Mouse (Mus musculus): ENCODE results near the gene Cfc1.
A peak's percentile ranks its signal among the peaks of the same experiment; 100 is the strongest.
"Not testable (repeated sequence)": the region's sequence is repeated elsewhere in the genome, so short reads cannot be mapped to it uniquely, and the experiment has no call there.

Cfc1 gene

DNA sequence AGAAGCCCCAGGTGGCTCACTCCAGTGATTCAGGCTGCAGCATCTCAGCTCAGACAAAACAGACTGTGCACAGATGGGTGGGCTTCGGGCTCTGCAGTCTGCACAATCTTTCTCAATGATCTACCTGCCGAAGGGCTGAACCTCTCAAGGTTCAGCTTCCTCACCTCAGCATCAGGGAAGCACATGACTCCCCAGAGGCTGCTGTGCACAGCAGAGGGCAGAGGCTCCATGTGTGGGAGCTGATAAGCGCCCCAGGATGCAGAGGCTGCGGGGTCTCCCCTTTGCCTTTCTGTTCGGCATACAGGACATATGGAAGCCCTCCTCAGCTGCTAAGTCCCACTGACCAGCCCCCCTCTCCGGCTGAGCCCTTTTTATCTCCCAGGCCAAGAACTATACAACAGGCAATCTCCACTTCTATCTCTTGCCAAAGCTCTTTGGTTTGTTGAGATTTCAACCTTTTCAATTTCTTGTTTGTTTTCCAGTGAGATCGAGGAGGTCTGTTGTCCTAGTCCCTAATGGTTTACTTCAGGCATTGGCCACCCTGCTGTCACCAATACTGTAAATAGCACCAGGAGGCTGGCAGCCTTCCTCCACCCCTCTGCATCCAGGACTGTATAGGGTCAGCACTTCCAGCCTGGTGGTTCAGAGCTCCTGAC lies at the start of gene Cfc1:
Gene Cfc1 (plus strand): TSS at position 606 of the 656 bp plus-strand sequence.
- not testable (repeated sequence) for DNase-seq (ENCODE audit: low spot score in 2 of 2)

DNA sequence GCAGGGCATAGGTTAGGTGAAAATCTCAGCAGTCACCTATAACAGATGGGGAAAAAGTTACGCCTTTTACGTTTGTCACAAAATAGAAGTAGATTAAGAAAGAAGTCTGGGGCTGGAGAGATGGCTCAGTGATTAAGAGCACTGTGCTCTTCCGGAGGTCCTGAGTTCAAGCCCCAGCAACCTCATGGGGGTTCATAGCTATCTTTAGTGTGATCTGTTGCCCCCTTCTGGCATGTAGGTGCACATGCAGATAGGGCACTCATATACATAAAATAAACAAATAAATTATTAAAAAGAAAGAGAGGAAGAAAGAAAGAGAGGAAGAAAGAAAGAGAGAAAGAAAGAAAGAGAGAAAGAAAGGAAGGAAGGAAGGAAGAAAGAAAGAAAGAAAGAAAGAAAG lies 48.1 kb upstream of the Cfc1 start:
- DNase-seq (ENCODE audit: low spot score in 2 of 2): no peak

DNA sequence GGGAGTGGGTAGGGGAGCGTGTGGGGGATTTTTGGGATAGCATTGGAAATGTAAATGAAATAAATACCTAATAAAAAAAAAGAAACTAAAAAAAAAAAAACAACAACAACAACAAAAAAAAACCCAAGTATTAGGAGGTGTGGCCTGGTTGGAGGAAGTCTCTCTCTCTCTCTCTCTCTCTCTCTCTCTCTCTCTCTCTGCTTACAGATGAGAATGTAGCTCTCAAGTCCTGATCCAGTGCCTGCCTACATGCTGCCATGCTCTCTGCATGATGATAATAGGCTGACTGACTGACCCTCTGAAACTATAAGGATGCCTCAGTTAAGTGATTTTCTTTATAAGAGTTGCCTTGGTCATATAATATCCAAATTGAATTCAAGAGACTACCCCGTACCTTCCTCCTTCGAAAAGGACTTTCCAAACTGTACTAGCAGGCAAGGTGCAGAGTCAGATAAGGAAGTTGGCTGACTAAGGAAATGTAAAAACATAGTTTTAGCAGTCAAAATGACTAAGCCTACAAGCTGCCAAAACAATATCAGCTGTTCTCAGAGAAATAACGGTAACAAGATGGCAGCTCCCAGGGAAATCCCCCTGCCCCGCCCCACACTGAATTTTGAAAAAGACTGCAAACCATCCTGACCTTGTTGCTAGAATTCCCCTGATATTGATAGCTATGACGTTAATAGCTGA lies 45.5 kb upstream of the Cfc1 start:
- DNase-seq (ENCODE audit: low spot score in 2 of 2): no peak

DNA sequence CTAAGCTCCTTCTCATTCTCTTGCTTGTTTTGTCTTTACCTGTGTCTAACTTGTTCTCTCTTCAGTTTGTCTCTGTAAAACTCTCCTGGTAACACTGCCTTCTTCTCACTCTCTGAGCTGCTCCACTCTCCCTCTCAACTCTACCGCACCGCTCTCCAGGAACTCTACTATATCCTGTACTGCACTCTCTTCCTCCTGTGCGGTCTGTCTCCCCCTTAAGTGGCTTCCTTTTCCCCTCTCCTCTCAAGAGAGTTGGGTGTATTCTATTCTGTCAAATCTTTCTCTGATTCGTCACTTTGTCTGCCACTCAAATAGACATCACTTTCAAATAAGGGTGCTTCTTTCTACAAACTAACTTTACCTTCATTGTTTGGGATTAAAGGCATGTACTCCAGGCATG lies 44.0 kb upstream of the Cfc1 start:
- no peak for DNase-seq (ENCODE audit: low spot score in 2 of 2)

DNA sequence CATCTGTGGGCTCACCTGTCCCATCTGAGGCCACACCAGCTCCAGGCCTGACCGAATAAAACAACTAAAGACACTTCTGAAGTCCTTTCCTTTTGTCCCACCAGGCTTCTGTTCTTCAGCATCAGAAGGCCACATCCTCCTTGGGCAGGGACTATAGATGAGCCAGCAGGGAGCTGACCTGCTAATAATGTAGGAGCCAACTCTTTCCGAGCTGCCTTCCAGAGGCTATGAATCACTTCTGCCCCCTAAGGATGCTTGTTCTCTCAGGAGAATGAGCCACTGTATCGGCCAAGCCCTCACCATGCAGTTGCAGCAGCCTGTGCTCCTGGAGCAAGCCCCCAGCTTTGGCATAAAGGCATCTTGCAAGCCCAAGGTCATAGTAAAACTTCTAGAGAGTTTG lies 32.5 kb upstream of the Cfc1 start:
- no peak for DNase-seq (ENCODE audit: low spot score in 2 of 2)

DNA sequence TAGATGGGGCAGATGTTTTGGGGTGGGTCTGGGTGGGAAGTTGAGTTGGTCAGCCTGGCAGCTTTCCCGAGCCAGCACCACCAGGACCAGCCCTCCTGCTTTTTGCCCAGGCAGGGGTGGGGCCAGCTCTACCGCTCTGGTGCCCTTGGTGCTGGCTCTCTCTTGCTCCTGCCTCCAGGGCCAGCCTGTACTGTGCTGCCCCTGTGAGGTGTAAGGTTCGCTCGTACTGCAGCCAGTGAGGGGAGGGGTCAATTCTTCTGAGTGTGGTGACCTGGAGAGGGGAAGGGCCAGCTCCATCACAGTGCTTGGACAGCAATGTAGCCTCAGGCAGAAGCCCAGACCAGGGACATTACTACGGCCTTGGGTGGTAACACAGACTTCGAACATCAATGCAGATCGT lies 30.1 kb upstream of the Cfc1 start:
- DNase-seq (ENCODE audit: low spot score in 2 of 2): no peak

DNA sequence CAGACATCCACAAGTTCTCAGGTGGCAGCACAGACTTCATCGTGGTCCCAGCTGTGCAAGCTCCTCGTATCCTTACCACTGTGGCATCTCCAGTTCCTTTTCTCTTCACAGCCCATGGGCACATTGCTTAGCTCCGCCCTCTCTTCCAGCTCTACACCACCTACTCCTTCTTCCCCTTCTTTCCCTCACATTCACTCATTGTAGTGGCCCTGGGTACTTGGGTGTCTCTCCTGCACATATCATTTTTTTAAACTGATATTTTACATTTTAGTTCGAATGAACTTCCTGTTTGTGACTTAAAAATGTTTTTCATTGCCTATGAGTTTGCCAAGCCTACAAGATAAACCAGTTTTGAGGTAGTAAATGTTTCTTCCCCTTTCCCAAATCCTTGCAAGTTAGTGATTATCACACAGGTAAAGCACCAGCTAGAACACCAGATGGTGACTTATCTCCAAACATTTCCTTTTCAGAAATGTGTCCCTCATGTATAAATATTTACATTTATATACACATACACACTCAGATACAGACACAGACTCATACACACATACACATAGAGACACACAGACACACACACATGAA lies 29.4 kb upstream of the Cfc1 start:
- DNase-seq (ENCODE audit: low spot score in 2 of 2): no peak

DNA sequence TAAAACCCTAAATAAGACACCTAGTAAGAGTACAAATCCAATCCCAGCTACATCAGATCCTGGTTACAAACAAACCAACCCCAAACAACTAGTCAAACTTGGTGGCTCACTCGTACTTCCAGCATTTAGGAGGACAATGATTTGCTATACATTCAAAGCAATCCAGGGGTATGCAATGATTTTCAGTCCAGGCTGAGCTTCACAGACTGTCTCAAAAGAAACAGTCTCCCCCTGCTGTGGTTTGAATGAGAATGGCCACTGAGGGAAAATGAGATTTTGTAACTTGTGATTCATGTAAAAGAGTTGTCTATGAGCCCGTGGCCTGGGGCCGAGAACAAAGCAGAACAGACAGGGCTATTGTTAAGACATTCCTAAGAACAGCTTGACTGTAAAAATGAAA lies 27.5 kb upstream of the Cfc1 start:
- no peak for DNase-seq (ENCODE audit: low spot score in 2 of 2)

DNA sequence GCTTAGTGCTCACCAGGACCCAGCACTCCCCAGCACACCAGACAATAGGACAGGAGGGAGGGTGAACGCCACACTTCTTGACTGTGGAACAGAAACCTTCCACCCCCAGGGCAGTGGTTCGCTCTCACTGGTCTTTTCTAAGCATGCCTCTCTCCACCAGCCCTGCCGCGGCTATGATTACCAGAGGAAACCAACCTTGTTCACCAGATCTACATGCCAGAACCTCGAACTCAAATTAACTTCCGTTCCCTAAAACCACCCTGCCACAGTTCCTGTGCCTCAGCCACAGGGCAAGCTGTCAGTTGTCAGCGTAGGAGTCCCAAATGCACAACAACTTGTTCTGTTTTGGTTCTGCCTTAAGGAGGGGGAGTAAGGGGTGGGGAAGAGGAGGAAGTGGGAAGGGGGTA lies 24.9 kb upstream of the Cfc1 start:
- DNase-seq (ENCODE audit: low spot score in 2 of 2): no peak

DNA sequence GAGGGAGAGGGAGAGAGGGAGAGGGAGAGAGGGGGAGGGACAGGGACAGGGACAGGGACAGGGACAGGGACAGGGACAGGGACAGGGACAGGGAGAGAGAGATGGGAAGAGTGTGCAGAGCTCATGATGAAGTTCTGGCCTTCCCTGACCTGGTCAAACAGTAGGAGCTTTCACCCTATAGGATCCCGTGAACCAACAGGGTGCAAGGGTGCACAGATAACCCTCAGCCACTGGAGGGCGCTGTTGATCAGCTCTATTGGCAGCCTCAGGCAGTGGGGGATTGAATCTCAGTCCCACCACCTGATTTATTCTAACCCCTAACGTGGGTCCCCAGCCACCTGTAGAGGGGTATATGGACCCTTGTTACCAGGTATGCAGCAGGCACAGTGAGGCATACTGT lies 24.4 kb upstream of the Cfc1 start:
- DNase-seq (ENCODE audit: low spot score in 2 of 2): peak; percentile 14 to 35

DNA sequence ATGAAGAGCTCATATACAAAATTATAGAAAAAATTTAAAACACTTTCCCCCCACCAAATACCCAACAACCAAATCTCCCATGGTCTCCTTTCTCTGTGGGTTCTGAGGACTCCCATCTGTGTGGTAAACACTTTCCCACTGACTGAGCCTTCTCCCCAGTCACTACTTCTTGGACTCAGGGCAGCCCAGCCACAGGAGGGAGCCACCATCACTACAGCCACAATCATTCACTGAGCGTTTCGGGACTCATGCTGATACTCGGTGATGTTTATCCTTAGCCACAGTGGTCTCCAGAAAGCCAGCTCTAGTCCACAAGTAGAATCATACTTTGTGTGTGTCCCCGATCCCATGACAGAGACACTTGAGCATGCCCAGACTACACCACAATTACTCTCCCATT lies 22.4 kb upstream of the Cfc1 start:
- DNase-seq (ENCODE audit: low spot score in 2 of 2): no peak

DNA sequence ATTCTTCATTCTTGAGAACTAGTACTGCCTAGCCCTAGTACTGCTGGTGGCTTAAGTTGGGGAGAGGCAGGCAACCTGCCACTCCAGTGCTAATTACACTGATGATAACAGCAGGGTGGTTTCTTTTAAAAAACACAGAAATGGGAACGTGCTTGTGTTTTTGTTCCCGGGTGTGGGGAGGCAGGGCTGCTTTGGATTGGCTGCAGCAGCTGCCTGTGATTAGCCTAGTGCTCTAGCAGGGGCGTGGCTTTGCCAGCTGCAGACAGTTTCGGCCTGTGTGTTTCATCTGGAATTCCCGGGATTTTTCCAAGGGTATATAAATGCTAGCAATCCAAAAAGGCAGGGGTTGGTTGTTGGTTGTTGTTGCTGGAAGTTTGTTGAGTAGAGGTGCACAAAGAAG lies 18.9 kb upstream of the Cfc1 start:
- no peak for DNase-seq (ENCODE audit: low spot score in 2 of 2)

DNA sequence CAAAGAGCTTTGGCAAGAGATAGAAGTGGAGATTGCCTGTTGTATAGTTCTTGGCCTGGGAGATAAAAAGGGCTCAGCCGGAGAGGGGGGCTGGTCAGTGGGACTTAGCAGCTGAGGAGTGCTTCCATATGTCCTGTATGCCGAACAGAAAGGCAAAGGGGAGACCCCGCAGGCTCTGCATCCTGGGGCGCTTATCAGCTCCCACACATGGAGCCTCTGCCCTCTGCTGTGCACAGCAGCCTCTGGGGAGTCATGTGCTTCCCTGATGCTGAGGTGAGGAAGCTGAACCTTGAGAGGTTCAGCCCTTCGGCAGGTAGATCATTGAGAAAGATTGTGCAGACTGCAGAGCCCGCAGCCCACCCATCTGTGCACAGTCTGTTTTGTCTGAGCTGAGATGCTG lies 18.2 kb upstream of the Cfc1 start:
- DNase-seq (ENCODE audit: low spot score in 2 of 2): not testable (repeated sequence)

DNA sequence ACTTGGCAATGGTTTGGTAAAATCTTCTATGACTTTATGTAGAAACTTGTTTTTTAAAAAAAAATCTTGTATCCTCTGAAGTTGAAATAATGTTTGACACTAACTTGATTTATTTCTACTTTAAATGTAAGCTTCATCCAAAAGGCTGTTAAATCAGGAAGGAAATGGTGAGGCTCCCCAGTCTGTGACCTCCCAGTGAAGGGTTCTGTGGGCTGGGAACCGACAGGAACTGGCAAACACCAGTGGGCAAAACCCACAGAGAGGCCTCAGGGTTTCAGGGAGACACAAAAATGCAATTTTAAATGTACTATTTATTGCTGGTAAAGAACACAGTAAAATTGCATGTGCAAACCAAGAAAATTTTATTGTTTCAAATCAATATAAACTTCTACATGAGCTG lies 17.7 kb upstream of the Cfc1 start:
- not testable (repeated sequence) for DNase-seq (ENCODE audit: low spot score in 2 of 2)

DNA sequence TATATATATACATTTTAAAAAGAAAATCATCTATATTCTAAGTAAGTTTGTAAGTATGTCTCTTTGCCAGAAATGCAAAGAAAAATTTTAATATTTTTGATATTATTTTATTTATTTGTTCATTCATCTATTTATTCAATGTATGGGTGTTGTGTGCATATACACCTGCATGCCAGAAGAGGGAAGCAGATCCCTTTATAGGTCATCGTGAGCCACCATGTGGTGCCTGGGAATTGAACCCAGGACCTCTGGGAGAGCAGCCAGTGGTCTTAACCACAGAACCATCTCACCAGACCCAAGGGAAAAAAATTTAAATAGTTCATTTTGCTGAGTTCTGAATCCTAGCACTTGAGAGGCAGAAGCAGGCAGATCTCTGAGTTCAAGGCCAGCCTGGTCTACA lies 17.2 kb upstream of the Cfc1 start:
- no peak for DNase-seq (ENCODE audit: low spot score in 2 of 2)

DNA sequence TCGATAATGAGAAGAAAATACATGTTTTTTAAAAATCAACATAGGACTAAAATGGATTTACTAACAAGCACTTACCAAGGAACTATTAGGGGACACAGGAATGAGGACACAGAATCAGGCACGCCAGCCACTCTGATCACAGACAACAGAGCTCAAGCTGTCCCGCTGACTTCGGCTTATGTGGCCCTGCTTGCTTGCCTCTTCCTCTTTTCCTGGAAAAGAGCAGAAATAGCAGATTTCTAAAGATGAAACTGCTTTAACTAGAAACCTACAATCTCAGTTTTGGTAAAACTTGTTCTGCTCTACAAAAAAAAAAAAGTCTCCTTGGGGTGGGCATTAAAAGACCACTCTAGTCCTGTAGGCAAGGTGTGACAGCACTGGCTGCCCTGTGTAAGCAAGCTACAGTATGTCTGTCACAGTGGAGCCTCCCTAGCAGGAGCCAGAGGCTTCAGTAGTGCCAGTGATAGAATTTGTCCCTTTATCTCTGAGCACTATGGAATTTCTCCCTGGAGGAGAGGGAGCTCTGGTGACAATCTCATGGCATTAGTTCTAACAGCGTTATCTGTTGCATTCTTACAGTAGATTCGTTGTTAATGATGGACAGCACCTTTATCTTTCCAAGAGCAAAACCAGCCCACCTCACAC lies 13.1 kb upstream of the Cfc1 start:
- DNase-seq (ENCODE audit: low spot score in 2 of 2): no peak

DNA sequence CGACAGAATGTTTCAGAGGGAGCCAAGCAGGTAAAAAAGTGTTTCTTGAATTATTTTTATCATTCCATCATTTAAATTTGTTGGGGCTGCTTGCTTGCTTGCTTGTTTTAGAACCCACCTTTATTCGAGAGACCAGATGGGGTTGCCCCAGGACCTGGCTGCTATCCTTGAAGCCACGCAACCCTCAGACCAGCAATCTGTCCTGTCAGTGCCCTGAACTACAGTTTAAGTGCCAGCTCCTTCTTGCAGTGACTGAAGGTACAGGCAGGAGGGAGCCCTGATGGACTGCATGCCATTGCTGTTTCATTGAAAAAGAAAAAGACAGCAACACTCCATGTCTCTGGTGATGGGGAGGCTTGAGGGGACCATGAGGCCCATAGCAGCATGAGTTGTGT lies 12.6 kb upstream of the Cfc1 start:
- no peak for DNase-seq (ENCODE audit: low spot score in 2 of 2)

DNA sequence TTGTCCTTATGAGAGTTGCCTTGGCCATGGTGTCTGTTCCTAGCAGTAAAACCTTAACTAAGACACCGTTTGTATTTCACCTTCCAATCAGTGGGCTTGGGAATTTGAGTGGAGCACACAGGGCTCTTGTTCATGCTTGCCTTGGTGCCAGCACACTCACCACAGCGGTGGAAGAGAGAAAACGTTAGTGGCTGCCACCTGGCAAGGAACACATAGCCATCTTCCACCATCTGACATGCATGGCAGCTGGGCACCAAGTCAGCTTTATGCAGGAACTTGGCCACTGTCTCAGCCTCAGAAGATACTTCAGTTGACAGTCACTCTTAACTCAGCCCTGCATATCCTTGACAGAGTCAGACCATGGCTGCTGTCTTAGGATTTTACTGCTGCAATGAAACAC lies 11.8 kb upstream of the Cfc1 start:
- no peak for DNase-seq (ENCODE audit: low spot score in 2 of 2)

DNA sequence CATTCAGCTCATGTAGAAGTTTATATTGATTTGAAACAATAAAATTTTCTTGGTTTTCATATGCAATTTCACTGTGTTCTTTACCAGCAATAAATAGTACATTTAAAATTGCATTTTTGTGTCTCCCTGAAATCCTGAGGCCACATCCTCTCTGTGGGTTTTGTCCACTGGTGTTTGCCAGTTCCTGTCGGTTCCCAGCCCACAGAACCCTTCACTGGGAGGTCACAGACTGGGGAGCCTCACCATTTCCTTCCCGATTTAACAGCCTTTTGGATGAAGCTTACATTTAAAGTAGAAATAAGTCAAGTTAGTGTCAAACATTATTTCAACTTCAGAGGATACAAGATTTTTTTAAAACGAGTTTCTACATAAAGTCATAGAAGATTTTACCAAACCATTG lies 874 bp upstream of the Cfc1 start:
- not testable (repeated sequence) for DNase-seq (ENCODE audit: low spot score in 2 of 2)

DNA sequence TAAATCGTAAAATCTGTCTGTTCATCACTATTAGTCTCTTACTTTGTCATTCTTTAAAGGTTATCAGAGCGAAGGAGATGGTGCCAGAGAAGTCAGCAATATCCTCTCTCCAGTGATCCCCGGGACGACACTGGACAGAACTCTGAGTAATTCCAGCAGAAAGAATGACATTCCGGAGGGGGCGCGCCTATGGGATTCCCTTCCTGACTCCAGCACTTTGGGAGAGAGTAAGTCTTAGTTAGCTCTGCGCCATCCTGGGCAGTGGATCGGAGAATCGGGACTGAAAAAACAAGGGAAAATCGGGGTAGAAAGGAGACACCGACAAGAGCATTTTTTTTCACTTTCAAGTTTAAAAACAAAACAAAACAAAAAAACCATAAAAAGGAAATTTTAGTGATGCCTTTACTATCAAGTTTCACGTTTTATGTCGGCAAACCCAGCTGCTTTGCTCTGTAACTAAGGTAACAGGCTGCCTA lies 881 bp downstream of the Cfc1 start:
- no peak for DNase-seq (ENCODE audit: low spot score in 2 of 2)

DNA sequence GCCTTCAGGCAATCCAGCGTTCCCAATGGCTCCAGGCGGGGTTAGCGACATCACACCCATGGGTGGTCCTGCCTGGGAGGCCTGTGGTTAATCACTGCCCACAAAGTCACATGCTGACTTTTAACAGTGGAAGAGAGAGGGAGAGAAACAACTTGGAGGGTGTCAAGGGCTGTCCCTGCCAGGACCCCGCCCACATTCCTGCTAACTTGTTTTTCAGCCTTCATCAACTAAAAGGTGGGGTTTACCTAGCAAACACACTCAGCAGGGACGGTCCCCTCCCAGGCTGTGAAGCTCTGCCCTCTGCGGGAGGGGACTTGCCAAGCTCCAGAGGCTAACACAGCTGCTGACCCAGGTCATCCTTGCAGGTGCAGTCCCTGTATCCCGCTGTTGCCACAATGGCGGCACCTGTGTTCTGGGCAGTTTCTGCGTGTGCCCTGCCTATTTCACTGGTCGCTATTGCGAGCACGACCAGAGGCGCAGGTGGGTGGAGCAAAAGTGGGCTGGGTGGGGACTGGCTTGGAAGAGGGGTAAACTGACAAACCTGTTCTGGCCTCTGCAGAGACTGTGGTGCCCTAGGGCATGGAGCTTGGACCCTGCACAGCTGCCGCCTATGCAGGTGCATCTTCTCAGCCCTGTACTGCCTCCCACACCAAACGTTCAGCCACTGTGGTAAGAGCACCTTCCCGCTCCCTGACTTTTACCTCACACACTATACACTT lies 1.5 kb downstream of the Cfc1 start:
- no peak for DNase-seq (ENCODE audit: low spot score in 2 of 2)

DNA sequence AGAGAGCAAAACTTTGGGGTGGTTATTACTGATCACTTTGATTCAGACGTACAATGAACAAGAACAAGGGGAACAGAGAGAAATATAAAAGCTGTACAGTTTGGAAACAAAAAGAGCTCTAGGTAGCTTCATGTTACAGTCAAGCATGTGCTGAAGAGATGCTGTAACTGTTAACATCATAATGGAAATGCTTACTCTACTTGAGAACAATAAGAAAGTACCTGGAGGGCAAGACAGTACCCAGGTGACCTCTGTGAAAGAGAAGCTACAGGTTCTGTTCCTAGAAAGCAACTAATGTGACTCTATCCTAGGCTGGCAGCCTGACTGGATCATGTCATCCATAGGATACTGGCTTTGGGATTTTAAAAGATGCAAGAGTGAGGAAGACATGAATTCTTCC lies 11.6 kb downstream of the Cfc1 start:
- DNase-seq (ENCODE audit: low spot score in 2 of 2): no peak

All from frontal cortex, postnatal 14 days (tissue).